Mouse (Mus musculus) v-Abl transformed pro-B cells (cell line): ENCODE results near the gene Kalrn.

Experiments
- in situ Hi-C, 2 experiments: fragments of 400-800 bp; cut with MboI; formaldehyde crosslinking; loops; one replicate each; pipeline ENCODE4 v1.15.1; 2025; ENCODE audit not compliant: unreplicated experiment in 2 of 2

Kalrn gene

GRCm38 (mm10) chr16:34573151-34573802 lies at the start of gene Kalrn:
Kalrn (minus strand) TSS chr16:34573532.
- in situ Hi-C loops, result no loop called here

GRCm38 (mm10) chr16:34614021-34614420 lies 40.7 kb upstream of the Kalrn start:
- in situ Hi-C loops, result no loop called here

- in situ Hi-C loops, result no loop called here
Measured at GRCm38 (mm10) chr16:34610137-34610536, 36.8 kb upstream of the Kalrn start.

GRCm38 (mm10) chr16:34605679-34606078 lies 32.3 kb upstream of the Kalrn start:
- in situ Hi-C loops, result no loop called here

GRCm38 (mm10) chr16:34603854-34604253 lies 30.5 kb upstream of the Kalrn start:
- in situ Hi-C loops, result no loop called here

- in situ Hi-C loops, result no loop called here
Measured at GRCm38 (mm10) chr16:34603076-34603475, 29.7 kb upstream of the Kalrn start.

GRCm38 (mm10) chr16:34601954-34602353 lies 28.6 kb upstream of the Kalrn start:
- in situ Hi-C loops, result no loop called here

GRCm38 (mm10) chr16:34595294-34595693 lies 22.0 kb upstream of the Kalrn start:
- in situ Hi-C loops, result no loop called here

GRCm38 (mm10) chr16:34594597-34595262 lies 21.4 kb upstream of the Kalrn start:
- in situ Hi-C loops, result no loop called here

- in situ Hi-C loops, result no loop called here
Measured at GRCm38 (mm10) chr16:34592696-34593095, 19.4 kb upstream of the Kalrn start.

- in situ Hi-C loops, result no loop called here
Measured at GRCm38 (mm10) chr16:34591934-34592333, 18.6 kb upstream of the Kalrn start.

GRCm38 (mm10) chr16:34579671-34580326 lies 6.5 kb upstream of the Kalrn start:
- in situ Hi-C loops, result no loop called here

- in situ Hi-C loops, result no loop called here
Measured at GRCm38 (mm10) chr16:34573856-34574491, 642 bp upstream of the Kalrn start.

GRCm38 (mm10) chr16:34572406-34573150 lies 754 bp downstream of the Kalrn start:
- in situ Hi-C loops, result no loop called here

- in situ Hi-C loops, result no loop called here
Measured at GRCm38 (mm10) chr16:34571931-34572405, 1.4 kb downstream of the Kalrn start.

GRCm38 (mm10) chr16:34569897-34570296 lies 3.4 kb downstream of the Kalrn start:
- in situ Hi-C loops, result no loop called here

GRCm38 (mm10) chr16:34568831-34569230 lies 4.5 kb downstream of the Kalrn start:
- in situ Hi-C loops, result no loop called here

GRCm38 (mm10) chr16:34563593-34564280 lies 9.6 kb downstream of the Kalrn start:
- in situ Hi-C loops, result no loop called here

- in situ Hi-C loops, result no loop called here
Measured at GRCm38 (mm10) chr16:34561734-34562135, 11.6 kb downstream of the Kalrn start.

GRCm38 (mm10) chr16:34560814-34561213 lies 12.5 kb downstream of the Kalrn start:
- in situ Hi-C loops, result no loop called here
